Mouse (Mus musculus) A20 (cell line): Measurements from ENCODE around the gene Zfp991.
"Not testable (repeated sequence)": the region's sequence is repeated elsewhere in the genome, so short reads cannot be mapped to it uniquely, and the experiment has no call there.

Experiments used
- DNase-seq: peaks from one replicate; pipeline ENCODE4 v3.0.0-alpha.2; 2011; ENCODE audit warnings: low read depth, low spot score

The Zfp991 gene

GRCm38 (mm10) chr4:147181969-147182705 lies 50.3 kb downstream of the Zfp991 start:
- DNase-seq: not testable (repeated sequence)

DNA sequence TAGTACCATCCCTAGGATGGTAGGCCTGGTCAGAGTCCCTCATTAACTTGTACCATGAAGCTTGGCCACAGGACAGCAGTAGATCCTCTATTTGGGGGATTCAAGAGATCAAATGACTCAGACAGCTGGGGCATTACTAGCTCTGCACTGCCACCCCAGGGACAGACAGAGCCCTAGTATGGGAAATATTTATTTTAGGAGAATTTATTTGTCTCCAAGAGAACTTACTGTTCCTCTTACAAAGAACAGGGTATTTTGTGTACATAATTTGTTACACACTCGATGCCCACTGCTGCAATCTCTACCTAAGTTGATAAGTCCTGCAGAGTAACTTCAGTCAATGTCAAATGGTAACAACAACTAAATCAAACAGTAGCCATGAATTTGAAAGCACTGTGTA lies 55.0 kb downstream of the Zfp991 start:
- not testable (repeated sequence) for DNase-seq

GRCm38 (mm10) chr4:147187283-147187965 lies 55.6 kb downstream of the Zfp991 start:
- DNase-seq: not testable (repeated sequence)

GRCm38 (mm10) chr4:147195186-147195585 lies 63.3 kb downstream of the Zfp991 start:
- not testable (repeated sequence) for DNase-seq

GRCm38 (mm10) chr4:147197210-147197609 lies 65.4 kb downstream of the Zfp991 start:
- DNase-seq: not testable (repeated sequence)

GRCm38 (mm10) chr4:147199055-147199750 lies 67.4 kb downstream of the Zfp991 start:
- DNase-seq: not testable (repeated sequence)

- DNase-seq: not testable (repeated sequence)
Observed at GRCm38 (mm10) chr4:147201920-147202660, 70.3 kb downstream of the Zfp991 start.

GRCm38 (mm10) chr4:147212182-147212928 lies 80.5 kb downstream of the Zfp991 start:
- not testable (repeated sequence) for DNase-seq

- not testable (repeated sequence) for DNase-seq
Observed at GRCm38 (mm10) chr4:147214233-147214632, 82.4 kb downstream of the Zfp991 start.

GRCm38 (mm10) chr4:147217676-147218075 lies 85.8 kb downstream of the Zfp991 start:
- DNase-seq: not testable (repeated sequence)

DNA sequence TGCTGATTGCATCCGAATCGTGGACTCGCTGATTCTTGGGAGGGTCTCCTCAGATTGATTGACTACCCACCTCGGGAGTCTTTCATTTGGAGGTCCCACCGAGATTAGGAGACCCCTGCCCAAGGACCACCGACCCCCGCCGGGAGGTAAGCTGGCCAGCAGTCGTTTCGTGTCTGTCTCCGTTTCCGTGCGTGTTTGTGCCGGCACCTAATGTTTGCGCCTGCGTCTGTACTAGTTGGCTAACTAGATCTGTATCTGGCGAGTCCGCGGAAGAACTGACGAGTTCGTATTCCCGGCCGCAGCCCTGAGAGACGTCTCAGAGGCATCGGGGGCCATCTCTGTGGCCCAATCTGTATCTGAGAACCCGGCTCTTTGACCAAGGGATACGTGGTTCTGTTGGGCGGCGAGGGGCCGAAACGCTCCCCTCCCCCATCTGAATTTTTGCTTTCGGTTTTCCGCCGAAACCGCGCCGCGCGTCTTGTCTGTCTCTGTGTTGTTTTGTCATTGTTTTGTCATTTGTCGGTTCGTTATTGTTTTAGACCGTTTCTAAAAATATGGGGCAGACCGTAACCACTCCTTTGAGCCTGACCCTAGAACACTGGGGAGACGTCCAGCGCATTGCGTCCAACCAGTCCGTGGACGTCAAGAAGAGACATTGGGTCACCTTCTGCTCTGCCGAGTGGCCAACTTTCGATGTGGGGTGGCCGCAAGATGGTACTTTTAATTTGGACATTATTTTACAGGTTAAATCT lies 87.7 kb downstream of the Zfp991 start:
- DNase-seq: not testable (repeated sequence)

DNA sequence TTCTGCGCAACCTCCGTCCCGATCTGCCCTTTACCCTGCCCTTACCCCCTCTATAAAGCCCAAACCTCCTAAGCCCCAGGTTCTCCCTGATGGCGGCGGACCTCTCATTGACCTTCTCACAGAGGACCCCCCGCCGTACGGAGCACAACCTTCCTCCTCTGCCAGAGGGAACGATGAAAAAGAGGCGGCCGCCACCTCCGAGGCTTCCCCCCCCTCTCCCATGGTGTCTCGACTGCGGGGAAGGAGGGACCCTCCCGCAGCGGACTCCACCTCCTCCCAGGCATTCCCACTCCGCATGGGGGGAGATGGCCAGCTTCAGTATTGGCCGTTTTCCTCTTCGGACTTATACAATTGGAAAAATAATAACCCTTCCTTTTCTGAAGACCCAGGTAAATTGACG lies 88.4 kb downstream of the Zfp991 start:
- not testable (repeated sequence) for DNase-seq

- DNase-seq: not testable (repeated sequence)
Observed at GRCm38 (mm10) chr4:147222021-147222420, 90.2 kb downstream of the Zfp991 start.

- not testable (repeated sequence) for DNase-seq
Observed at GRCm38 (mm10) chr4:147223778-147224435, 92.1 kb downstream of the Zfp991 start.

GRCm38 (mm10) chr4:147225616-147226015 lies 93.8 kb downstream of the Zfp991 start:
- DNase-seq: not testable (repeated sequence)

DNA sequence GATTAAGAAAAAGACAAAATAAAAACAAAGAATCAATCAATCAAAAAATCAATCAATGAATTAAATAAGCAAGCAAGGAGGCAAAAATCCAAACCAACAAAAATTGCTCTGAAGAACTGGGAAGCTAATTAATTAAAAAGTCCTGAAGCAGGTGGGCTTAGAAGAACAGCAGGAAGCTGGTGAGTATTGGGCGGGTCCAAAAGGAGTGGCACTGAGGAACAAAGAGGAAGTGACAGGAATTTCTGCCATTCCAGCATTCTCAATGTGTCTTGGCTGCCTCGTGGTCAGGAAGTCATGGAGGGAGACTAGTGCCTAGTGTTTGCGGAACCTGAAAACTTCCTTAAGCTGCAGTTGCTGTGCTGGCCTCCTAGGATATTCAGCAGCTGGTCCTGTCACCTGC lies 98.2 kb downstream of the Zfp991 start:
- DNase-seq: not testable (repeated sequence)
